Mouse (Mus musculus): ENCODE data around the gene Garnl3.
A peak's percentile ranks its signal among the peaks of the same experiment; 100 is the strongest.

DNA sequence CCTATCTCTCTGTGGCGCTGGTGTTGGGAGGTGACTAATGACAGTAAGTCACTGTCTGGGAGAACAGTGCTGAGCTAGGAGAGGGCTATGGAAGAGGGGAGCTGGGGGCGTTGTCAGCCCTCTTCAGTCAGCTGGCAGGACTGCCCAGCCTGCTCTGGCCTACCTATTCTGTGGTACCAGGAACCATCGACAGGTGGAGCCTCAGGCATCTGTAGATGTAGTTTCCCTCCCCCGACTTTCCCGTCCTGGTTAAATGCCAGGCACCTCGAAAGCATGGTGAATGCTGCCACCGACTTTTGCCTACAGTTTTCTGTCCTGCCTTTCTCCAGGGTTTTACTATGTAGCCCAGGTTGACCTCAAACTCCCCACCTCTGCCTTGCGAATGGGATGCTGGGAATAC lies 174.1 kb downstream of the Garnl3 start:
- peak; percentile 22; the same call in 1 of the 2 replicates for TF ChIP-seq CTCF (IDR thresholded peaks at IDR 0.05)
- no peak for TF ChIP-seq POLR2A (IDR thresholded peaks at IDR 0.05; ENCODE audit: insufficient read depth, low read depth, low read length)
- TF ChIP-seq EP300 (IDR thresholded peaks at IDR 0.05; ENCODE audit: insufficient read depth, low read depth, low read length) = no peak
